Mouse (Mus musculus) lung, embryonic 14.5 days (tissue): Measurements from ENCODE around the gene Tmem63a. TPM values are rescaled to one million over a fixed set of nuclear protein-coding genes. Genes with fewer than 3 reads are reported as not detected.

Experiments
- ATAC-seq: fragments of 200-750 bp; cut with Nextera tagmentation; 2 replicates; pipeline ENCODE4 v1.8.0; 2017; ENCODE audit warnings: mild to moderate bottlenecking, moderate TSS enrichment, moderate library complexity; ENCODE audit not compliant: insufficient read depth
- DNase-seq: peaks from one replicate; pipeline ENCODE4 v3.0.0-alpha.2; 2015
- H3K27ac ChIP-seq: fragments of 300-500 bp; sonication (generic); 2 replicates; pipeline ENCODE4 v1.5.1; 2014; ENCODE audit warnings: low read depth, mild to moderate bottlenecking, moderate library complexity
- H3K27me3 ChIP-seq: fragments of 300-500 bp; sonication (generic); 2 replicates; pipeline ENCODE4 v1.6.1; 2014; ENCODE audit warnings: low read length, control low read depth; ENCODE audit not compliant: insufficient read depth
- H3K36me3 ChIP-seq: fragments of 300-500 bp; sonication (generic); 2 replicates; pipeline ENCODE4 v1.6.1; 2014; ENCODE audit warnings: control low read depth; ENCODE audit not compliant: insufficient read depth
- H3K4me1 ChIP-seq: fragments of 300-500 bp; sonication (generic); 2 replicates; pipeline ENCODE4 v1.6.1; 2014; ENCODE audit warnings: antibody characterized with exemption, control low read depth; ENCODE audit not compliant: insufficient read depth
- H3K4me2 ChIP-seq: fragments of 300-500 bp; sonication (generic); 2 replicates; pipeline ENCODE4 v1.6.1; 2014; ENCODE audit warnings: mild to moderate bottlenecking
- H3K4me3 ChIP-seq: fragments of 300-500 bp; sonication (generic); 2 replicates; pipeline ENCODE4 v1.5.1; 2014; ENCODE audit warnings: low read depth, low read length
- H3K9ac ChIP-seq: fragments of 300-500 bp; sonication (generic); 2 replicates; pipeline ENCODE4 v1.6.1; 2014
- H3K9me3 ChIP-seq: fragments of 300-500 bp; sonication (generic); 2 replicates; pipeline ENCODE4 v1.6.1; 2016; ENCODE audit warnings: low read depth, low read length, control low read depth
- CTCF ChIP-seq: IDR thresholded peaks from 2 replicates; pipeline ENCODE4 v1.5.1; 2016; ENCODE audit warnings: antibody characterized with exemption, low read depth
- WGBS: fragments of 180-500 bp; shearing (Covaris S2); extraction: QIAGEN DNeasy Blood & Tissue Kit; methylation state at CpG from one replicate; pipeline ENCODE4 v1.1.7; 2014; 5-methylcytosine and 5-hydroxymethylcytosine counted together
- polyA plus RNA-seq: library from polyadenylated mRNA; unstranded; fragments of >200 nt; fragmentation: Nextera tagmentation; extraction: Ambion mirVana; gene quantifications from 2 replicates; pipeline ENCODE4 v1.2.1, GENCODE M21; 2014

Tmem63a gene
- polyA plus RNA-seq, 1 experiment from 2014 or later, result 10.9 TPM

DNA sequence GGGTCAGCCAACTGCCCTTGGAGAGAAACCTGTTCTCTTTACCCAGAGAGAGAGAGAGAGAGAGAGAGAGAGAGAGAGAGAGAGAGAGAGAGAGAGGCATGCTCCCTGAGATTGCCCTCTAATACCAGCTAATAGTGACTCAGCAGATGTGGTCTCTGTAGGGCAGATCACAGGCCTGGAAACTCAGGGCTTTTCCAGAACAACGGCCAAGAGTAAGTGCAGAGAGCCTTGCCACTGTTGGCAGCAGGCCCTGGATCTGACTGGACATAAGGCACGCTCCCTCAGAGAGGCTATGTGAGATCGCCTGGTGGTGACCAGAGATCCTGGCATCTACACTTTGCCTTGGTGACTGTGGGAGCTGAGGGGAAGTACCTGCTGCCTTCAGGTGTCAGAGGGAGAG lies 67.6 kb downstream of the Tmem63a start:
- 51% methylated on average over 3 of the region's 3 CpGs for WGBS
- Histone ChIP-seq H3K4me3 (no peak overlapping the region), H3K9ac (no peak overlapping the region), H3K4me1 (no peaks in the 10 kb centered on the region), H3K27ac (no peak overlapping the region), H3K9me3 (no peaks in the 10 kb centered on the region), H3K4me2 (no peak overlapping the region), H3K36me3 (no peaks in the 10 kb centered on the region), H3K27me3 (no peaks in the 10 kb centered on the region)
- TF ChIP-seq CTCF, result no peak
- DNase-seq, result peak; percentile 20
- no peak for ATAC-seq

DNA sequence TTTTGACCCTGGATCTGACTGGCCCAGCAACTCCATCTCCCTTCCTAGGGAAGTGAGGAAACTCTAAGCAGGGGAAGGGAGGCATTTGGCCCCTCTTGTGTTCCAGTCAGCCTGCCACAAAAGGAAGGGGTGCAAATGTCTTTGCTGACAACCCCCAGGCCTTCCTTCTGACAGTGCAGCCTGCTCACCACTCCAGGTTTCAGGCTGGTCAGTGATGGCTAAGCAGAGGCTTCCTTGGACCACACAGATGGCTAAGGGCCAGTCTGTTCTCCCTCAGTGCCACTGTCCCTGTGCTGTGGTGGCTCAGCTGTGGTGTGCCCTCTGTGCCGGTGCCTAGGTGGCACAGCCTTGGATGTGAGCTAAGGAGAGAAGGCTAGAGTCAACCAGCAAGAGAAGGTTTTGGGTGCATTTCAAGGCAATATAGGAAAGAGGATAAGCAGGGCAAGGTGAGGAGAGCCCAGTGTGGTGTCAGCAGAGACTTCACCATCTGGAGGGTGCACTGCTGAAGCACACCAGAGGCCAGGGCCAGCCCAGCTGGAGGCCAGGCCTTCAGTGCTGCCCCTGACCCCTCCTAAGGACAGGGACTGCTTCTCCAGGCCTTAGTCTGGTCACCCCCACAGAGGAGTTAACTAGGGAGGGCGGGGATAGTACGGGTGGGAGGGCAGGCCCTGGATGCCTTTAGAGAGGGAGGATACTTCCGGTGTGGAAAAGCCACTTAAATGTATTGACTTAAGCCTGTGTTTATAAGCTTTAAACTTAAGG lies 68.2 kb downstream of the Tmem63a start:
- no peak overlapping the region for H3K4me3 ChIP-seq
- no peaks in the 10 kb centered on the region for H3K9me3 ChIP-seq
- DNase-seq (no peak), ATAC-seq (no peak; the same call in 1 of the 2 replicates)
- no peak overlapping the region for H3K27ac ChIP-seq
- WGBS, result 37% methylated on average over 4 of the region's 4 CpGs
- no peaks in the 10 kb centered on the region for H3K36me3 ChIP-seq
- H3K4me1 ChIP-seq, result no peaks in the 10 kb centered on the region
- no peak overlapping the region for H3K9ac ChIP-seq
- no peaks in the 10 kb centered on the region for H3K27me3 ChIP-seq
- no peak for TF ChIP-seq CTCF
- H3K4me2 ChIP-seq, result no peak overlapping the region

DNA sequence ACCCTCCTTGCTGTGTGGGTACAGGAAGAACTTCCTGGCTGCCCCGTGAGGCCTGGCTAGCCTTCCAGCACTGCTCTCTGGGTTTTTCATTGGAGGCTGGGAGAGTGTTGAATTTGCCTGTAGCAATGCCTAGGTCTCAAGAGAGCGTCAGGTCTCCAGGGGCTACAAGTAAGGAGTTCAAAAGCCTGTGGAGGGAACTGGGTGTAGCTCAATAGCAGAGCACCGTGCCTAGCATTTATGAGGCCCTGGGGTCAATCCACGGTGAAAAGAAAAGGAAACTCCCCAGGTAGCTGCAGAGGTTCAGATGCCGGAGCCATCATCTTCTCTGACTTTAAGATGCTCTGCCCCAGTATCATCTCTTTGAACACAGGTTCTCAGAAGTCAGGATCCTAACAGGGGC lies 69.5 kb downstream of the Tmem63a start:
- 0 out of 2 replicates have a peak, but pooled peaks cover 4% of the 10 kb centered on the region for H3K4me1 ChIP-seq
- no peak for TF ChIP-seq CTCF
- H3K36me3 ChIP-seq, result no peaks in the 10 kb centered on the region
- no peak overlapping the region for H3K27ac ChIP-seq
- H3K27me3 ChIP-seq, result no peaks in the 10 kb centered on the region
- H3K9me3 ChIP-seq, result no peaks in the 10 kb centered on the region
- ATAC-seq (no peak), DNase-seq (no peak)
- H3K4me3 ChIP-seq, result no peak overlapping the region
- WGBS, result 76% methylated on average over 5 of the region's 5 CpGs
- no peak overlapping the region for H3K4me2 ChIP-seq
- H3K9ac ChIP-seq, result no peak overlapping the region

DNA sequence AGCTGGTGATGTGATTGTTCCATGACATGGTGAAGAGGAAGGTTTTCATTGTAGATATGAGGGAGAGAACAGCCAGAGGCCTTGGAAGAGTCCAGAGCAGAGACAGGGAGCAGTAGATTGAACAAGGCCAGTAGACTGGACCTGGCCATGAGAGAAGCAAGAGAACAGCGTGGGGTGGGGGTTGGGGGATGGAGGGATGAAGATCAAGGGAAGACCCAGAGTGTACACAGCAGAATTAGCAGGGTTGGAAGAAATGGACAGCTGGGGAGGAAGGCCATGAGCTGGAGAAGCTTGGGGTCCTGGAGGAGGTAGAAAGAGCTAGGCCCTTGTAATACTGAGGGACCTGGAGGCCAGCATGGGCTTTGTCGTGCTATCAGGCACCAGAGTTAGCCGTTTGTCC lies 70.3 kb downstream of the Tmem63a start:
- H3K4me3 ChIP-seq, result no peak overlapping the region
- H3K9me3 ChIP-seq, result no peaks in the 10 kb centered on the region
- 67% methylated on average over 3 of the region's 3 CpGs for WGBS
- 0 out of 2 replicates have a peak, but pooled peaks cover 4% of the 10 kb centered on the region for H3K4me1 ChIP-seq
- no peak overlapping the region for H3K27ac ChIP-seq
- no peak overlapping the region for H3K4me2 ChIP-seq
- no peak overlapping the region for H3K9ac ChIP-seq
- no peak for TF ChIP-seq CTCF
- H3K27me3 ChIP-seq, result no peaks in the 10 kb centered on the region
- DNase-seq (no peak), ATAC-seq (no peak)
- no peaks in the 10 kb centered on the region for H3K36me3 ChIP-seq

- no peak overlapping the region for H3K4me3 ChIP-seq
- H3K9me3 ChIP-seq, result no peaks in the 10 kb centered on the region
- TF ChIP-seq CTCF, result no peak
- H3K36me3 ChIP-seq, result no peaks in the 10 kb centered on the region
- DNase-seq (no peak), ATAC-seq (no peak)
- no peak overlapping the region for H3K27ac ChIP-seq
- no peaks in the 10 kb centered on the region for H3K27me3 ChIP-seq
- WGBS, result 57% methylated on average over 6 of the region's 6 CpGs
- 0 out of 2 replicates have a peak, but pooled peaks cover 4% of the 10 kb centered on the region for H3K4me1 ChIP-seq
- no peak overlapping the region for H3K9ac ChIP-seq
- no peak overlapping the region for H3K4me2 ChIP-seq
Observed at GRCm38 (mm10) chr1:181013446-181013845, 71.3 kb downstream of the Tmem63a start.

GRCm38 (mm10) chr1:181014731-181015500 lies 72.8 kb downstream of the Tmem63a start:
- no peak for TF ChIP-seq CTCF
- Histone ChIP-seq H3K27ac (no peak overlapping the region), H3K9me3 (no peaks in the 10 kb centered on the region), H3K4me3 (no peak overlapping the region), H3K27me3 (no peaks in the 10 kb centered on the region), H3K4me1 (0 out of 2 replicates have a peak, but pooled peaks cover 4% of the 10 kb centered on the region), H3K9ac (no peak overlapping the region), H3K4me2 (no peak overlapping the region), H3K36me3 (no peaks in the 10 kb centered on the region)
- 59% methylated on average over 6 of the region's 6 CpGs for WGBS
- DNase-seq (no peak), ATAC-seq (no peak)

- no peak overlapping the region for H3K9ac ChIP-seq
- no peak overlapping the region for H3K27ac ChIP-seq
- H3K9me3 ChIP-seq, result no peaks in the 10 kb centered on the region
- ATAC-seq (no peak), DNase-seq (peak; percentile 19)
- no peak overlapping the region for H3K4me3 ChIP-seq
- TF ChIP-seq CTCF, result no peak
- H3K4me1 ChIP-seq, result 0 out of 2 replicates have a peak, but pooled peaks cover 4% of the 10 kb centered on the region
- no peak overlapping the region for H3K4me2 ChIP-seq
- no peaks in the 10 kb centered on the region for H3K27me3 ChIP-seq
- H3K36me3 ChIP-seq, result no peaks in the 10 kb centered on the region
Observed at GRCm38 (mm10) chr1:181015558-181015957, 73.4 kb downstream of the Tmem63a start.
